Mouse (Mus musculus) embryo, embryonic 9.5 days (tissue): ENCODE results near the gene Bcl7b.

Experiments used
- DNase-seq: peaks from one replicate; pipeline ENCODE4 v3.0.0-alpha.2; 2017; ENCODE audit errors: extremely low spot score

Bcl7b gene

DNA sequence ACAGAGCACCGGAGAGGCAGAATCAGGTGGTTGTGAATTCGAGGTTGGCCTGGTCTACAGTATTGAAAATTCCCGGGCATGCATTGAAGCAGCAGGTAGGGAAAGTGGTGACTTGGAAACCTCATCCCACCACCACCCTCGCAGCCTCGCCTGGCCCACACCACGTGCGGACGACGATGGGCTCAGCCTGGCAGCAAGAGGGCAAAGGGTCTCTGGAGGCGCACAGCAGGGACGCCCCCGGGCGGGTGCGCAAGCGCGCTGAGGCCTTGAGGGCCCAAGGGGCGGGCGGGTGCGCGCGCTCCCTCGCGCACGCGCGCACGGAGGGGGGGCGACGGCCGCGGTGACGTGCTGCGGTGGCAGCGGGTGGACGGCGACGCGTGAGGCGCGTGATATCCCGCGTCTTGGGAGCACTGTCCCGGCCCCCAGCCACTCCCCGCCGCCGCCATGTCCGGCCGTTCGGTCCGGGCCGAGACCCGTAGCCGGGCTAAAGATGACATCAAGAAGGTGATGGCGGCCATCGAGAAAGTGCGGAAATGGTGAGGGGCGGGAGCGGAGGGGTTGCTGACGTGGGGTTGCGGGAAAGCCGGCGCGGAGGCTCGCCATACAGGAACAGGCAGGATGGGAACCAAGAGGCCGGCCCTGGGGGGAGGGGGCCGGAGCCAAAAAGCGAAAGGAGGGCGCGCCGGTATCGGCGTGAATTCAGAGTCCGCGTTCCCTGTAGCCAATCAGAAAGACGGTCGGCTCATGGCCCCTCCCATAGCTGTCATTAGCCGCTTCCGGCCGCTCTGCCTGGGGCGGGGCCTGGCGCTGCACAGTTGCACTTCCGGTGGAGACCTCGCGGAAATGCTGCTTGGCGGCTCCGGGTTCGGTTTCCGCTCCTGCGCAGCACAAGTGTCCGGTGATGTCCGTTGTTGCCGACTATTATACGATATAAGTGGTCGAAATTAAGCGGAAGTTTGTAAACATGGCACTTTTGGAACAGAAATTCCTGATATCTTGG is at the start of gene Bcl7b:
Gene Bcl7b, plus strand, starts transcription at position 221 of the 1,000 bp plus-strand sequence.
- peak; percentile 96 for DNase-seq

GRCm38 (mm10) chr5:135118589-135119081 is 49.4 kb upstream of the Bcl7b start:
- peak; percentile 62 for DNase-seq

DNA sequence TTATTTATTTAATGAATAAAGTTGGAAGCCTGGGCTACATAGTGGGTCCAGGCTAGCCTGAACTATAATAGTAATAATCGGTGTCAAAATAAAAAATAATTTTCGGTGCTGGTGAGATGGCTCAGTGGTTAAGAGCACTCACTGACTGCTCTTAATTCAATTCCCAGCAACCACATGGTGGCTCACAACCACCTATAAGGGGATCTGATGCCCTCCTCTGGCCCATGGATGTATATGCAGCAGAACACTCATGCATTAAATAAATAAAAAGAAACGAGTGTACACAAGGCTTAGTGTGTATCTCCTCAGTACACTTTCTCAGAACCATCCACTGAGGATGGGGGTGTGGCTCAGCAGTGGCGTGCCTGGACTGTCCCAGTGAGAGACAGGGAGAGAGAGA is 47.3 kb upstream of the Bcl7b start:
- no peak for DNase-seq

GRCm38 (mm10) chr5:135126121-135126520 is 42.0 kb upstream of the Bcl7b start:
- no peak for DNase-seq

DNA sequence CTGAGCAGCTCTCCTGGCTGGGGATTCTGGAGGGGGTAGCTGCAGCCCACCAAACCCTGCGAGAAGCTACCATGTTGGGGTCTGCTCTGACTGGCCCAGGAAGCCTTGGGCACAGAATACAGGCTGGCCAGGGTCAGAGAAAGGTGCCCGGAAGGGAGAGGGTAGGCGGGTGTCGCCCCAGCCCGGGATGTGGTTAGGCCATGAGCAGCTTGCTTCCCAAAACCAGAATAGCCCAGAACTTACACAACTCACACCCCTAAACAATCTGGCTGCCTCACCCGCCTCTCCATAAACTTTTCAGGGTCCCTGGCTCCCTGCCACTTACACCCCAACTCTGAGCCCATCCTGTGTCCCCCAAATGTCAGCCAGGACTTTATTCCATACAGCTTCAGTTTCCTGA is 40.4 kb upstream of the Bcl7b start:
- DNase-seq: no peak

GRCm38 (mm10) chr5:135129747-135130146 is 38.3 kb upstream of the Bcl7b start:
- no peak for DNase-seq

DNA sequence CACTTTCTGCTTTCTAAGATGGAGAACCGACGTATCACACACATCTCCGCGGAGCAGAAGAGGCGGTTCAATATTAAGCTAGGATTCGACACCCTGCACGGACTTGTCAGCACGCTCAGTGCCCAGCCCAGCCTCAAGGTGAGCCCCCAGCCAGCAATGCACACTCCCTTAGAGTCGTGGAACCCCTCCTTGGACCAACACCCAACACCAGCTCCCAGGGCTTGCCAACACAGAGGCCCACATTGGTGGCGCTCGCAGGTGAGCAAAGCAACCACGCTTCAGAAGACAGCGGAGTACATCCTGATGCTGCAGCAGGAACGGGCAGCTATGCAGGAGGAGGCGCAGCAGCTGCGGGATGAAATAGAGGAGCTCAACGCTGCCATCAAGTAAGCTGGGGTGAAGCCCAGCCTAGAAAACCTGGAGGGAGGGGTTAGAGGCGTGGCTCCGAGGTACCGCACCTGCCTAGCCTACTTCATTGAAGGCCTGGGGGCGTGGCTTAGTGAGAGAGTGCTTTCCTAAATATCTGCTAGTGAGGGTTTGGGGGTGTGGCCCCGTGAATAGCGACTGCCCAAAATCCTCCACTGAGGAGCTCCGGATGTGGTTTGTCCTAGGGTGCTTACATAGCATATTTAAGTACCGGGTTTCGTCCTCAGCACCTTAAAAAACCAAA is 34.2 kb upstream of the Bcl7b start:
- DNase-seq: peak; percentile 22

DNA sequence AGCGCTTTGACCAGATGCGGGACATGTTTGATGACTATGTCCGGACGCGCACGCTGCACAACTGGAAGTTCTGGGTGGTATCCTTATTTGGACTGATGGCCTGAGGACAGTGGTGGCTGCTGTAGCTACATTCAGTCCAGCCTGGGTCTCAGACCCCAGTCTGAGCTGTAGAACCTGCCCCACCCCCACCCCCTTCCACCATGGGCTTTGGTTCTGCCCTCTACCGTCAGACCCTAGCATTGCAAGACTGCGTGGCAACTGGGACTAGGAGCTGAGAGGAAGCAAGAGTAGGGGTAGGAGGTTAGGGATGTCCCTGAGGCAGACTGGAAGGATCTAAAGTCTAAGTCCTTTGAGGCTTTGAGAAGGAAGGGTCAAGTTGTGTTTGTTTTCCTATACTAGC is 33.5 kb upstream of the Bcl7b start:
- DNase-seq: peak; percentile 40

GRCm38 (mm10) chr5:135139881-135140280 is 28.2 kb upstream of the Bcl7b start:
- DNase-seq: no peak

GRCm38 (mm10) chr5:135144469-135144868 is 23.6 kb upstream of the Bcl7b start:
- DNase-seq: no peak

DNA sequence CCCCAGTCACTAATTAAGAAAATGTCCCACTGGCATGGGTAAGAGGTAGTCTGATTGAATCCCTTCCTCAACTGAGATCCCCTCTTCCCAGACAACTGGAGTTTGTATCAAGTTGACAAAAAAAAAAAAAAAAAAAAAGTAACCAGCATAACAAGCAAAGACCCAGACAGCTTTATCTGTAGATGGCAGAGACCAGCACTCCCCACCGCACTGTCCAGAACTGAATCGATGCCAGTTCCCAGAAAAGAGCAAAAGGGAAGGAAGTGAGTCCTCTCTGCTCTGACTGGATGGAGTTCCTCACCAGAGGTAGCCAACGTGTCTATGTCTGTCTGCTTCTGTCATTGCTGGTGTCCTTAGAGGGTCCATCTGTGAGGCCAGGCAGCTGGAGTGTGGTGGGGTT is 22.6 kb upstream of the Bcl7b start:
- no peak for DNase-seq

DNA sequence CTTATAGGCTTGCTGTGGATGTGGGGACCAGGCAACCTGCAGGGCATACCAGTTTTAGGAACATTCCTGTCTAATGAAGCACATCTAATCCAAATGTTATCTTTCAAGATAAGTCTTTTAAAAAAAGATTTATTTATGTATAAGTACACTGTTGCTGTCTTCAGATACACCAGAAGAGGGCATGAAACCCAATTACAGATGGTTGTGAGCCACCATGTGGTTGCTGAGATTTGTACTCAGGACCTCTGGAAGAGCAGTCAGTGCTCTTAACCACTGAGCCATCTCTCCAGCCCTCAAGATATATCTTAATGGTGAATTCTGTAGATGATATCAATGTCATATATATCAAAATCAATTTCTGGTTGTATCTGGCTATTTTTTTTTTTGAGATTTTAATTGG is 22.1 kb upstream of the Bcl7b start:
- DNase-seq: no peak

DNA sequence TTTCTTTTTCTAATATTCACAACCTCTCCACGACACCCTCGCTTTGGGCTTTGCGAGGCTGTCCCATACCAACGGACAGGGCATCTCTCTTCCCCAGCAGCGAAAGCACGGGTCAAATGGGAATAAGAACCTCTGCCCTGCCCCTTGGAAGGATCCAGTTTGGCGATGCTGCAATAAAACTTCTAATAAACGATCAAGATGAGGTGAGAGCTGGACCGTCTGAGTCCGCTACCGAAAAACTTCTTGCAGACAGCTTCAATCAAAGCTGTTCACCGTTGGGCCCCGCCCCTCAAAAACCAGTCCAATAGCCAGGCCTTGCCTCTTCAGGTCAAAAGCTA is 19.4 kb upstream of the Bcl7b start:
- no peak for DNase-seq

DNA sequence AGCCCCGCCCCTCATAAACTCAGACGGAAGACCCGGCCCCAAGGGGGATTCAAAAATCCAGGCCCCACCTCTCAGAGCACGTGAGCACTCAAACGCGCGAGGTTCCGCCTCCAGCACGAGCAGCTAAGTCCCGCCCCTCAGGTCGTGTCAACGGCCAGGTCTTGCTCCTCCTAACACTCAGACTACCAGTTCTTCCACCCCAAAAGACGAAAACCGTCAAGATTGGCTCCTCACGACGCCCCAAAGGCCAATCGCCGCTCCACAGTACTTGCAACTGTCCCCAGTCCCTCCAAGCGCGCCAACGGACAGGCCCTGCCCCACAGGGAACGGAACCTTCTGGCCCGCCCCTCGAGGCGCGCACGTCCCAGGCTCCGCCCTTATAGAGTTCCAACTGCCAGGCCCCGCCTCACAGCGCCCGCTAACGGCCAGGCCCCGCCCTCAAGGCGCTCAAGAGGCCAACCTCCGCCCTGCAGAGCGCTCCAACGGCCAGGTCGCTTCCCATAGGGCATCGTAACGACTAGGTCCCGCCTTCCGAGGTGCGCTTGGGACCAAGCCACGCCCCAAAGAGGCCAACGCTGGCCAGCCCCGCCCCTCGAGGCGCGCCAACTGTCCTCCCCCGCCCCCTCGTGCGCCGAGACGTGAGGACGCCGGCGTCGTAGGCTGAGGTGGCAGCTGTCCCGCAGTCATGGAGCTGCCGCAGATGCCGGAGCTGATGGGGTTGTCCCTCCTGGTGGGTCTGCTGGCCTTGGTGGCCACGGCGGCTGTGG is 18.8 kb upstream of the Bcl7b start, which contains the start of gene Tbl2:
Gene Tbl2, plus strand, starts transcription at position 605 of the 767 bp plus-strand sequence.
- peak; percentile 100 for DNase-seq

DNA sequence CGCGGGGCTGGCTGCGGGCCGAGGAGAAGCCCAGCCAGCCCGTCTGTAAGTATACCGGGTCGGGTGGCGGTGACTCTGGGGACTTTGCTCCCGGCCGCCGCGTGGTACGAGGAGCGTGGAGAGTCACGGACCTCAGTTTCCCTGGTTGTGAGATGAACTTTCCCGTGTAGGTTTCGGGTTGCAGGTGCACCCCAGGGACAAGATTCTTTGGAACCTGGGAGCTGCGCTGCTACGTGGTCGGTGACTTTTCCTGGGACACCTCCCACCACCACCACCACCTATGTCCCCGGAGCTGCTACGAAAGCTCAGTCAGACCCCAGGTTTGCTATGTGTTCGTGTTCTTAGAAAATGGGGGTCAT is 18.3 kb upstream of the Bcl7b start:
- no peak for DNase-seq

DNA sequence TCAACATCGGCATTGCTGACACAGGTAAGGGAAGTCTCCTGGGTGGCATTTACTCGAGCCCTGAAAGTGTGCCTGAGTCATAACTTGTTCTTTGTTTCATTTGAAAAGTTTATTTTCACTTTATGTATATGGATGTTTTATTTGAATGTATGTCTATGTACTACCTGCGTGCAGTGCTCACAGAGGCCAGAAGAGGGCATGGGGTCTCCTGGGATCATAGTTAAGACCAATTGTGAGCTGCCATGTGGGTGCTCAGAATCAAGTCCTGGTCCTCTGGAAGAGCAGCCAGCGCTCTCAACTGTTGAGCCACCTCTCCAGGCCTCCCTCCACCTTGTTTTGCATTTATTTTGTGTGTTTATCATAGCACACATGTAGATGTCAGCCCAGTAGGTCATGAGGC is 11.6 kb upstream of the Bcl7b start:
- no peak for DNase-seq

DNA sequence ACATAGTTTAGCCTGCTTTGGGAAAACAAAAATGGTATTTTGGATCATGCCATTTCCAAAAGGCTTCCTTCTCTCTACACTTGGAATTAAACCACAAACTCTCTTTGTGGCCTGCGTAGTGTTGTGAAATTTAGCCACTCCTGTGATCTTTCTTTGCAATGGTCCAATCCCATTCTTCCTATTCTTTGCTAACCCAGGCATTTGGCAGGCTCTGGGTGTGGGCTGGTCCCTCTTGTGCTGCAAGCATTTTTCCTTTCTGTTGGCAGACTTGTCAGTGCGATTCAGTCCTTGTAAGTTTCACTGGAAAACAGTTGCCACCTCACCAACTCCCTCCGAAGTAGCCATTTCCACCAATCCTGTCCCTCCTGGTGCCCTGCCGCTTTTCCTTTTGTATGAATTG is 6.9 kb upstream of the Bcl7b start:
- no peak for DNase-seq

DNA sequence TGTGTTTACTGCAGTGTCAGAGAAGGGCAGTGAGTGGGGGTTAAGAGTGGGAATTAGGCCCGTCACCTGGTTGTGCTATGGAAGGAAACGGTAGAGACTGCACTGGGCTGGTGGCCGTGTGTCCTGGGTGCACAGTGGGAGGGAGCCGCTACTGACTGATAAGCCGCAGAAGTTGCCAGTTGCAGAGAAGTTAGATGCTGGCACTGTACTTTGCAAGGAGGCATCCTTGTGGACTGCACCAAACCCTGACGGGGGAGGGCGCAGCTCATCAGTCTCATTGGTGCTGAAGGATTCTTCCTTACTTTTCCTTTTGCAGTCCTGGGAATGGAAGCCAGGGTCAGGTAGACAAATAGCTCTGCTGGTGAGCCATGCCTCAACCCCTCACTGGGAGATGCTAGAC is 6.4 kb upstream of the Bcl7b start:
- no peak for DNase-seq

DNA sequence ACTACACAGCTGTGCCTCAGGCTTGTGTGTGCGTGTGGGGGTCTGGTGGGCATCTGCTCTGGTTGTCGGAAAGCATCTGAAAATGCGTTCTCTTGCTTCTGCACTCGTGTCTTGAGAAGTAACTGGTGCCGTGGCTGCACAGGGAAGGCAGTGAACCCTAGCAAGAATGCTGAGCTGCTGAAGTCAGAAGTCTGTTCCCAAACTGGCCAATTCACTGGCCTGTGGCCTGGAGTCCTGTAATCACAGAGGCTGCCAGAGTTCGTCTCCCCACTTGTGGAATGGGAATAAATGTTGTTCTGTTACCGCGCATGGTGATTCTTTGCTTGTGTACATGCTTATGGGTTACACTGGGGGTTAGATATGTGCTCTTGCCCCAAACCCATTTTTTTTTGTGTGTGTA is 5.7 kb upstream of the Bcl7b start:
- no peak for DNase-seq

DNA sequence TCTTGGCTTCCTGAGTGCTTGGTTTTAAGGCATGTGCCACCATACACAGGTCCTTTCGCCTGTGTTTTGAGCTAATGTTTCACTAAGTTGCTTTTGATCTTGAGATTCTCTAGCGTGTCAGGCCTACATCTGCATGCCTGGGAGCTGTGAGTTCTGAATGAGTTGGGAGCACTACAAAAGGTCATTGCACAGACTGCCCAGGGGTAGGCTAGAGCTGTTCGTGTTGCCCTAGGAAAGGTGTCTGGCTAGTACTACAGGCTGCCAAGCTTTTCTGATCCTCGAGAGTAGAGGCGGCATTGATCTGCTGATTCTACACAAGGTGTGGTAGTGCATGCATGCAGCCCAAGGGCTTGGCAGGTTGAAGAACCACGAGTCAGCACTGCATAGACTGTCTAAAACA is 5.3 kb upstream of the Bcl7b start:
- no peak for DNase-seq

DNA sequence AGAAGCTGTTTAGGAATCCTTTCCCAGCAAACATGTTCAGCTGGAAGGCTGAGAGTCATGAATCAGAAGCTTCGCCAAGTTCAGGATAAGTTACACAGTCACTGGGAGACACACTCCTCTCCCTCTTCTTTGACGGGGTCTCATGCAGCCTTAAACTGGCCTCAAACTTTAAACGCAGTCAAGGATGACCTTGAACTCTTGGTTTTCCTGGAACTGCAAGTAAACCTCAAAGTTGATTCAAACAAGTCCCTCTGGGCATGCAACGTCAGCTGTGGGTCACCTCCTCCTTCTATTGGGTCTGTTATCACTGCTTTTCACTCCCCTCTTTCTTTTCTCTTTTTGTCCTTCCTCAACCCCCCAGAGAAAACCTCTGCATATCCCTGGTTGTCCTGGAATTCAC is 1.2 kb upstream of the Bcl7b start:
- no peak for DNase-seq

DNA sequence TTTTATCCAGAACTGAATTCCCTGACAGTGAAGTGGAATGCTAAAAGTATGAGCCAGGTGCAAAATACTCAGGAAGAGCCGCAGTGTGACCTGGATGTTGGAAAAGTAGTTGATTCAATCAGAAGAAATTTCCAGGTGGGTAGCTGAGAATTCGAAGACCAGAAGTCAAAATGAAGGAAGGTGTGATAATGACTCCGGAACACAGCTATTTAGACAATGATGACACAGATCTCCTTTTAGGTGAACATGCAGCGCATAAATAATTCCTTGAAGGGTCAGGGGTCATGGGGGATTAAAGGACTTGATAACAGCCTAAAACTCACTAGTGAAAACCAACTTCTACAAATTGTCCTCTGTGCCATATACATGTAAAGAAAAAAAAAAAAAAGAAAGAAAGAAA is 614 bp upstream of the Bcl7b start:
- no peak for DNase-seq
